8 mouse cellular contexts compared by ENCODE assay signal in the genomic region with DNA sequence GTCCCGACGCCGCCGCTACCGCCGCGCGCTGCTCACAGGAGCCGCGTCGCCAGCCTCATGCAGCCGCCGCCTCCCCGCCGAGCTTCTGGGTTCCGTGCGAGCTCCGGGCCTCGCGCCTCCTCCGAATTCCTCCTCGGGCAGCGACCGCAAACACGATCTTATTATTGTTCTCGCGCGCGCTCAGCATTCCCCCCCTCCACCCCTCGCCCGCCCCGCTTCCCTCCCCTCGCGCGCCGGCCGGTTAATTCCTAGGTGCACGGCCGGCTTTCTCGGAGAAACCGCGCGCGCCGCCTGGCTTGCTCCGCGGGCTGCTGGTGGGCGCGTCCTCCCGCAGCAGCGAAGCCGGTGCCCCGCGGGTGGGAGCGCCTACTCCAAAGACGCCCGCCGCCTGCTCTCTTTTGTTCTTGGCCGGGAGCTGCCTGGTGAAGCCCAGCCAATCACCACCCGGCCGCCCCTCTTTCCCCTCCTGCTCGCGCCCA. TPM values are rescaled to one million over a fixed set of nuclear protein-coding genes. Genes with fewer than 3 reads are reported as not detected.
DNase-seq lines count a peak whose midpoint lies in the region; ATAC-seq and TF ChIP-seq lines count a peak whose summit lies in the region.

A gene (minus strand): TSS at position 207 of the 479 bp plus-strand sequence.

- no peak for TF ChIP-seq POLR2A in kidney, adult 2 months (IDR thresholded peaks at IDR 0.05; ENCODE audit: low read depth, low read length)

- no peak for TF ChIP-seq CTCF in kidney, adult 2 months (conservative IDR thresholded peaks at IDR 0.05; ENCODE audit: insufficient read depth, insufficient read length, low read depth, low read length)

- peaks cover 12% of the 10 kb centered on the region; the same call in 1 of the 2 replicates for H3K9me3 ChIP-seq in megakaryocyte, embryonic 14.5 days
- H3K9me3 ChIP-seq in embryonic facial prominence, embryonic 12.5 days, result no peaks in the 10 kb centered on the region
- H3K9me3 ChIP-seq in limb, embryonic 10.5 days (replicated peaks), result no peaks in the 10 kb centered on the region
- H3K9me3 ChIP-seq in midbrain, embryonic 13.5 days, result no peaks in the 10 kb centered on the region
- no peaks in the 10 kb centered on the region for H3K9me3 ChIP-seq in stomach, embryonic 15.5 days

- peaks cover 77% of the 10 kb centered on the region for H3K27me3 ChIP-seq in megakaryocyte, embryonic 14.5 days (replicated peaks)
- H3K27me3 ChIP-seq in embryonic facial prominence, embryonic 12.5 days, result no peaks in the 10 kb centered on the region
- H3K27me3 ChIP-seq in kidney, adult 2 months (replicated peaks; ENCODE audit: control insufficient read depth, insufficient read depth, low read length), result no peaks in the 10 kb centered on the region
- H3K27me3 ChIP-seq in limb, embryonic 10.5 days (ENCODE audit: low read depth, poor library complexity, severe bottlenecking), result peaks cover 3% of the 10 kb centered on the region; the same call in 1 of the 2 replicates
- no peaks in the 10 kb centered on the region; the same call in 1 of the 2 replicates for H3K27me3 ChIP-seq in midbrain, embryonic 13.5 days
- no peaks in the 10 kb centered on the region for H3K27me3 ChIP-seq in stomach, embryonic 15.5 days (replicated peaks)

- peak within 1 kb of the TSS; percentile 78 for H3K4me2 ChIP-seq in embryonic facial prominence, embryonic 12.5 days (replicated peaks)
- H3K4me2 ChIP-seq in midbrain, embryonic 13.5 days (replicated peaks), result peak within 1 kb of the TSS; percentile 70
- H3K4me2 ChIP-seq in stomach, embryonic 15.5 days, result peak within 1 kb of the TSS; percentile 89

- H3K9ac ChIP-seq in embryonic facial prominence, embryonic 12.5 days, result peak within 1 kb of the TSS; percentile 94
- peak within 1 kb of the TSS; percentile 98 for H3K9ac ChIP-seq in midbrain, embryonic 13.5 days (replicated peaks)
- peak within 1 kb of the TSS; percentile 75 for H3K9ac ChIP-seq in stomach, embryonic 15.5 days

- under 1% methylated on average over 59 of the region's 63 CpGs for WGBS in embryonic facial prominence, embryonic 12.5 days
- WGBS in kidney, adult 2 months, result under 1% methylated on average over 59 of the region's 63 CpGs
- under 1% methylated on average over 55 of the region's 63 CpGs for WGBS in limb, embryonic 10.5 days
- under 1% methylated on average over 59 of the region's 63 CpGs for WGBS in midbrain, embryonic 13.5 days
- under 1% methylated on average over 49 of the region's 63 CpGs for WGBS in stomach, embryonic 15.5 days

- DNase-seq in heart, adult 8-10 months (ENCODE audit: low spot score), result peak; percentile 77
- peak; percentile 80 for DNase-seq in kidney, adult 2 months
- peak; percentile 89 for DNase-seq in limb, embryonic 10.5 days (ENCODE audit: low spot score)

- H3K36me3 ChIP-seq in megakaryocyte, embryonic 14.5 days (replicated peaks; ENCODE audit: low read length), result no peaks in the 10 kb centered on the region
- no peaks in the 10 kb centered on the region for H3K36me3 ChIP-seq in embryonic facial prominence, embryonic 12.5 days
- H3K36me3 ChIP-seq in kidney, adult 2 months (ENCODE audit: control insufficient read depth, insufficient read depth, low read length), result no peaks in the 10 kb centered on the region
- no peaks in the 10 kb centered on the region for H3K36me3 ChIP-seq in limb, embryonic 10.5 days
- no peaks in the 10 kb centered on the region for H3K36me3 ChIP-seq in midbrain, embryonic 13.5 days
- H3K36me3 ChIP-seq in stomach, embryonic 15.5 days, result no peaks in the 10 kb centered on the region

- H3K27ac ChIP-seq in embryonic facial prominence, embryonic 12.5 days, result peak within 1 kb of the TSS; percentile 95
- no peak within 1 kb of the TSS for H3K27ac ChIP-seq in kidney, adult 2 months (ENCODE audit: insufficient read depth, low read depth, low read length)
- peak within 1 kb of the TSS; percentile 100 for H3K27ac ChIP-seq in limb, embryonic 10.5 days
- peak within 1 kb of the TSS; percentile 99 for H3K27ac ChIP-seq in midbrain, embryonic 13.5 days
- peak within 1 kb of the TSS; percentile 86 for H3K27ac ChIP-seq in stomach, embryonic 15.5 days

- peaks cover 13% of the 10 kb centered on the region for H3K4me1 ChIP-seq in megakaryocyte, embryonic 14.5 days
- peaks cover 22% of the 10 kb centered on the region; the same call in 1 of the 2 replicates for H3K4me1 ChIP-seq in embryonic facial prominence, embryonic 12.5 days
- 0 out of 2 replicates have a peak, but pooled peaks cover 3% of the 10 kb centered on the region for H3K4me1 ChIP-seq in kidney, adult 2 months (ENCODE audit: control insufficient read depth, insufficient read depth, low read length)
- H3K4me1 ChIP-seq in limb, embryonic 10.5 days, result peaks cover 31% of the 10 kb centered on the region
- H3K4me1 ChIP-seq in midbrain, embryonic 13.5 days (replicated peaks), result peaks cover 44% of the 10 kb centered on the region
- no peaks in the 10 kb centered on the region for H3K4me1 ChIP-seq in stomach, embryonic 15.5 days

- ATAC-seq in megakaryocyte, adult 5-6 weeks (ENCODE audit: poor library complexity, severe bottlenecking), result no peak
- ATAC-seq in embryonic facial prominence, embryonic 12.5 days (ENCODE audit: insufficient number of reproducible peaks, insufficient read depth, low FRiP score, low TSS enrichment), result peak; percentile 71
- peak; percentile 91 for ATAC-seq in midbrain, embryonic 13.5 days
- peak; percentile 85 for ATAC-seq in stomach, embryonic 15.5 days (ENCODE audit: insufficient read depth, low FRiP score, low read depth)

- H3K4me3 ChIP-seq in megakaryocyte, embryonic 14.5 days (replicated peaks), result peak within 1 kb of the TSS; percentile 89
- H3K4me3 ChIP-seq in embryonic facial prominence, embryonic 12.5 days, result peak within 1 kb of the TSS; percentile 89
- H3K4me3 ChIP-seq in kidney, adult 2 months (ENCODE audit: insufficient read depth, low read depth, low read length), result peak within 1 kb of the TSS; percentile 72
- H3K4me3 ChIP-seq in limb, embryonic 10.5 days, result peak within 1 kb of the TSS; percentile 88
- H3K4me3 ChIP-seq in midbrain, embryonic 13.5 days (replicated peaks), result peak within 1 kb of the TSS; percentile 94
- H3K4me3 ChIP-seq in stomach, embryonic 15.5 days (replicated peaks), result peak within 1 kb of the TSS; percentile 73

RNA-seq across cellular contexts. Expression of the gene that starts here (rescaled TPM):
- 0.57 TPM in 1 of 2 replicates, not detected in the other for polyA plus RNA-seq in megakaryocyte, embryonic 14.5 days (2012; ENCODE audit: insufficient read depth, low replicate concordance)
- 0.02 and 0.16 TPM in 2 replicates for total RNA-seq in megakaryocyte, adult 5-6 weeks (2015)
- 0.57 and 0.62 TPM in 2 replicates for total RNA-seq in megakaryocyte, adult 5-6 weeks (2017)
- polyA plus RNA-seq in embryonic facial prominence, embryonic 12.5 days (2016; fragmentation: Nextera tagmentation; extraction: Ambion mirVana), result 34.7 and 35.7 TPM in 2 replicates
- 1 to 10 TPM; 7.1 to 9.5 (median 8.9) TPM for total RNA-seq in heart, adult 8-10 months (2022)
- 1.5 TPM in 2 replicates for polyA plus RNA-seq in kidney, adult 2 months (2012; rRNA removed)
- 24.2 and 29.8 TPM in 2 replicates for polyA plus RNA-seq in limb, embryonic 10.5 days (2016; fragmentation: Nextera tagmentation; extraction: Ambion mirVana)
- 65.7 and 66.2 TPM in 2 replicates for polyA plus RNA-seq in midbrain, embryonic 13.5 days (2015; fragmentation: Nextera tagmentation; extraction: Ambion mirVana)
- polyA plus RNA-seq in stomach, embryonic 15.5 days (2015; fragmentation: Nextera tagmentation; extraction: Ambion mirVana), result 12.0 and 12.4 TPM in 2 replicates

Comparison
In these comparisons a context has a peak if more than half of its experiments do, and no peak if none do; other contexts are left out.
1. RNA of the gene that starts here (total RNA-seq): 7.1 to 9.5 TPM in heart, adult 8-10 months; 0.02 to 0.62 TPM in megakaryocyte, adult 5-6 weeks; every median in the first group is over 4 times any median in the second.
2. Peak in every context shown above with its lines, with median percentiles within 50 percentile points of each other: H3K4me3 ChIP-seq, H3K4me2 ChIP-seq, H3K9ac ChIP-seq and DNase-seq.